Mouse (Mus musculus): ENCODE data around the gene Eif4e3.

DNA sequence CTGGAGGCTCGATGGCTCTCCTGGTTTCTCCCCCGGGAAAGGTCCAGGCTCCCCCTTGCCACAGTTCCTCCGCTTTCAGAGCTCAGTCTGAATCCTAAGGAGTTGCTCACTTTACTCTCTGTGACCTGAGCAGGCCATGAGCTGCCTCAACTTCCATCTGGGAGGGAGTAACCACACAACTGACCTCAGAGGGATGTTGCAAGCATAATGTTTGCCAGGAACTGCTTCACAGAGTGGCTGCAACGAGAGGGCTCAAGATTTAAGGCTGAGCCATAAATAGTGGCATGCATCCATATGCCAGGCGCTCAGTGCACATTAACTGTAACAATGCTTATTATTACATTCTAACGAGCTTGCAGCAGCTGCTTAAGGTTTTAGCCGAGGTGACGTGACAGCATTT is 29.8 kb downstream of the Eif4e3 start:
- TF ChIP-seq POLR2A (IDR thresholded peaks at IDR 0.05; ENCODE audit: control insufficient read depth, low read depth, low read length) (no peak), CTCF (IDR thresholded peaks at IDR 0.05; ENCODE audit: control insufficient read depth, insufficient read depth, insufficient replicate concordance, low read depth, low read length) (no peak)

Data from testis, adult 2 months (tissue).